Mouse (Mus musculus) lung, postnatal 0 days (tissue): ENCODE measurements at regions not wholly inside any gene's neighbourhood (a gene's known extent, or its start where the extent isn't known, plus 50 kb on each side); places are given as distances from the start of the nearest gene placed in this dataset.

Experiments used
- CTCF ChIP-seq: IDR thresholded peaks from 2 replicates; pipeline ENCODE4 v1.5.1; 2016; ENCODE audit warnings: antibody characterized with exemption, mild to moderate bottlenecking
- EP300 ChIP-seq: IDR thresholded peaks from 2 replicates; pipeline ENCODE4 v1.6.1; 2016; ENCODE audit warnings: antibody characterized with exemption, mild to moderate bottlenecking, control low read depth

GRCm38 (mm10) chr10:16514656-16515055, 1208.4 kb upstream of the Cited2 start:
- TF ChIP-seq CTCF, result no peak
- no peak for TF ChIP-seq EP300
